Mouse (Mus musculus) kidney, embryonic 16.5 days (tissue): ENCODE measurements around the gene Ifna7. TPM values are rescaled to one million over a fixed set of nuclear protein-coding genes. Genes with fewer than 3 reads are reported as not detected.
"Not testable (repeated sequence)": the region's sequence is repeated elsewhere in the genome, so short reads cannot be mapped to it uniquely, and the experiment has no call there.

Source experiments
- ATAC-seq: fragments of 200-750 bp; cut with Nextera tagmentation; 2 replicates; pipeline ENCODE4 v1.8.0; 2017; ENCODE audit warnings: moderate TSS enrichment; ENCODE audit not compliant: low FRiP score, low TSS enrichment
- H3K27ac ChIP-seq: fragments of 300-500 bp; sonication (generic); 2 replicates; pipeline ENCODE4 v1.5.1; 2014; ENCODE audit warnings: low read length
- H3K27me3 ChIP-seq: fragments of 300-500 bp; sonication (generic); 2 replicates; pipeline ENCODE4 v1.6.1; 2014; ENCODE audit warnings: low read length, control low read depth, mixed read lengths; ENCODE audit not compliant: insufficient read depth
- H3K36me3 ChIP-seq: fragments of 300-500 bp; sonication (generic); 2 replicates; pipeline ENCODE4 v1.6.1; 2014; ENCODE audit warnings: low read length, control low read depth, mixed read lengths; ENCODE audit not compliant: insufficient read depth
- H3K4me1 ChIP-seq: fragments of 300-500 bp; sonication (generic); 2 replicates; pipeline ENCODE4 v1.6.1; 2014; ENCODE audit warnings: low read length, control low read depth, mixed read lengths; ENCODE audit not compliant: insufficient read depth
- H3K4me2 ChIP-seq: fragments of 300-500 bp; sonication (generic); replicated peaks from 2 replicates; pipeline ENCODE4 v1.6.1; 2014; ENCODE audit warnings: low read depth, low read length
- H3K4me3 ChIP-seq: fragments of 300-500 bp; sonication (generic); 2 replicates; pipeline ENCODE4 v1.5.1; 2014; ENCODE audit warnings: mild to moderate bottlenecking, low read length
- H3K9ac ChIP-seq: fragments of 300-500 bp; sonication (generic); replicated peaks from 2 replicates; pipeline ENCODE4 v1.6.1; 2014; ENCODE audit warnings: low read length
- H3K9me3 ChIP-seq: fragments of 300-500 bp; sonication (generic); 2 replicates; pipeline ENCODE4 v1.6.1; 2016; ENCODE audit warnings: low read length, control low read depth
- WGBS: fragments of 180-500 bp; shearing (Covaris S2); extraction: QIAGEN DNeasy Blood & Tissue Kit; methylation state at CpG from one replicate; pipeline ENCODE4 v1.1.7; 2014; 5-methylcytosine and 5-hydroxymethylcytosine counted together
- polyA plus RNA-seq: library from polyadenylated mRNA; unstranded; fragments of >200 nt; fragmentation: Nextera tagmentation; extraction: Ambion mirVana; gene quantifications from 2 replicates; pipeline ENCODE4 v1.2.1, GENCODE M21; 2015

Gene Ifna7
- not detected in 2 replicates for polyA plus RNA-seq

- H3K27me3 ChIP-seq: no peaks in the 10 kb centered on the region
- H3K36me3 ChIP-seq: no peaks in the 10 kb centered on the region
- H3K4me3 ChIP-seq: no peak within 1 kb of the TSS
- no peaks in the 10 kb centered on the region for H3K4me1 ChIP-seq
- 55% methylated on average over 3 of the region's 3 CpGs for WGBS
- no peak within 1 kb of the TSS for H3K9ac ChIP-seq
- H3K9me3 ChIP-seq: no peaks in the 10 kb centered on the region
- H3K4me2 ChIP-seq: no peak within 1 kb of the TSS
- no peak within 1 kb of the TSS for H3K27ac ChIP-seq
- ATAC-seq: no peak
These were observed at the start of gene Ifna7 for GRCm38 (mm10) chr4:88815928-88816327. Gene Ifna7 (plus strand): TSS chr4:88816228.

DNA sequence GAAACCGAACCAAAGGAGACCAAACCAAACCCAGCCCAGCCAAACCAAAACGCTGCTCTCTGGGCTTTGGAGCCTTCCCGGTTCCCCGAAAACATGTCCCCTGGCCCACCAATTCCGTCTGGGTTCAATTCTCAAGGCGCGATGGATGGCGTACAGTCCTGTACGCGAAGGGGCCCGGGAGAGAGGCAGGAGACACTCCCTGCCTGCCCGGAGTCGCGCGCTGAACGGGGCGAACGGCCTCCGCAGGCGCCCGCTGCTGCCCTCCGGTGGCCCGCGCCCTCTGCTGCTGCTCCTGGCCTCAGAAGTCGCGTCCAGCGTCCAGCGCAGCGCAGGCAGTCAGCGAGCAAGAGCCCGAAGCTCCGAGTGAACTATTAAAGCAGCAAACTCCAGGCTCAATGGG lies 42.5 kb upstream of the Ifna7 start, which contains the start of gene Gm13290:
TSS of gene Gm13290 (plus strand) at position 301 of the 400 bp plus-strand sequence.
- not testable (repeated sequence) for ATAC-seq, H3K36me3 ChIP-seq, H3K4me1 ChIP-seq, H3K9ac ChIP-seq, H3K4me3 ChIP-seq, H3K27me3 ChIP-seq, H3K27ac ChIP-seq, H3K4me2 ChIP-seq, H3K9me3 ChIP-seq
- no CpG with 5 or more reads among the region's 32 CpGs for WGBS

GRCm38 (mm10) chr4:88776622-88777021 lies 39.4 kb upstream of the Ifna7 start, which contains the start of gene Gm13289:
Gene Gm13289 (plus strand): TSS chr4:88776922.
- H3K27ac ChIP-seq, H3K9ac ChIP-seq: not testable (repeated sequence)

DNA sequence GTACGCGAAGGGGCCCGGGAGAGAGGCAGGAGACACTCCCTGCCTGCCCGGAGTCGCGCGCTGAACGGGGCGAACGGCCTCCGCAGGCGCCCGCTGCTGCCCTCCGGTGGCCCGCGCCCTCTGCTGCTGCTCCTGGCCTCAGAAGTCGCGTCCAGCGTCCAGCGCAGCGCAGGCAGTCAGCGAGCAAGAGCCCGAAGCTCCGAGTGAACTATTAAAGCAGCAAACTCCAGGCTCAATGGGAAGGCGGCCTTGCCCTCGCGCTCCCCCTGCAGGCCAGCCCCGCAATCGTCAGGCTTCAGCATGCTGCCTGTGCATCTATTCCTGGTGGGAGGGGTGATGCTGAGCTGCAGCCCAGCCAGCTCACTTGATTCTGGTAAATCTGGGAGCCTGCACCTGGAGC lies 36.5 kb upstream of the Ifna7 start, which contains the start of gene Gm13272:
TSS of gene Gm13272 (plus strand) at position 301 of the 400 bp plus-strand sequence.
- no CpG with 5 or more reads among the region's 29 CpGs for WGBS
- H3K36me3 ChIP-seq, H3K4me3 ChIP-seq, H3K4me1 ChIP-seq, H3K27ac ChIP-seq, ATAC-seq, H3K9ac ChIP-seq, H3K27me3 ChIP-seq, H3K9me3 ChIP-seq, H3K4me2 ChIP-seq: not testable (repeated sequence)

More at GRCm38 (mm10) chr4:88776622-88777021, 39.4 kb upstream of the Ifna7 start, which contains the start of gene Gm13289:
- WGBS: no CpG with 5 or more reads among the region's 29 CpGs
- not testable (repeated sequence) for H3K27me3 ChIP-seq, H3K4me2 ChIP-seq, ATAC-seq, H3K9me3 ChIP-seq, H3K36me3 ChIP-seq, H3K4me3 ChIP-seq, H3K4me1 ChIP-seq

- H3K9me3 ChIP-seq, H3K4me3 ChIP-seq, ATAC-seq, H3K36me3 ChIP-seq, H3K4me1 ChIP-seq, H3K27me3 ChIP-seq, H3K27ac ChIP-seq, H3K9ac ChIP-seq, H3K4me2 ChIP-seq: not testable (repeated sequence)
- WGBS: 52% methylated on average over 14 of the region's 18 CpGs
These were observed 35.7 kb upstream of the Ifna7 start for GRCm38 (mm10) chr4:88780320-88780719.

DNA sequence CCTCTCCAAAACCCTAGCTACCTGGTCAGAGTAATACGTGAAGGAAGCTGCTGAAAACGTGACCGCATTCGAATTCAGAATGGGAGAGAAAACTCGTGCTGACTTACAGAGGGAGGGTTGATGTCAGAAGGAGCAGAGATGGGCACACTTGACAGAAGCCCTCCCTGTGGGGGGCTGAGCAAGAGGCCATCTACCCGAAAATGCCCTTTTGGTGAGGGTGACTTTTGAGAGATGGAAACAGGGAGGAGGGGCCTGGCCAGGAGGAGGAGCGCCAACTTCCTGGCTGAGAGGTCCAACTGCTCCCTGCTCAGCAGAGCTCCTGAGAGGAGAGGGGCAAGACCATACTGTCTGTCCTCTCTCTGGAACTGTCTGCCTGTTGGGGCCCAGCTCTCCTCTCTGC lies 34.2 kb upstream of the Ifna7 start, which contains the start of gene Ifnz:
TSS of gene Ifnz (plus strand) at position 301 of the 400 bp plus-strand sequence.
- Histone ChIP-seq H3K4me2 (peak within 1 kb of the TSS; percentile 42), H3K27ac (0 out of 2 replicates have a peak within 1 kb of the TSS, but pooled peaks have one; percentile 56), H3K4me3 (peak within 1 kb of the TSS; percentile 22; the same call in 1 of the 2 replicates)
- H3K4me1 ChIP-seq, H3K27me3 ChIP-seq, H3K9me3 ChIP-seq, H3K9ac ChIP-seq, H3K36me3 ChIP-seq, ATAC-seq: not testable (repeated sequence)
- 16% methylated on average over 3 of the region's 7 CpGs for WGBS

- Histone ChIP-seq H3K27ac (0 out of 2 replicates have a peak overlapping the region, but pooled peaks have one; percentile 56), H3K4me2 (peak overlapping the region; percentile 42), H3K4me3 (peak overlapping the region; percentile 22; the same call in 1 of the 2 replicates)
- not testable (repeated sequence) for H3K27me3 ChIP-seq, ATAC-seq, H3K9me3 ChIP-seq, H3K9ac ChIP-seq, H3K4me1 ChIP-seq, H3K36me3 ChIP-seq
- 0% methylated on average over 1 of the region's 31 CpGs for WGBS
These were observed 33.7 kb upstream of the Ifna7 start for GRCm38 (mm10) chr4:88782335-88782734.

GRCm38 (mm10) chr4:88785409-88785808 lies 30.6 kb upstream of the Ifna7 start, which contains the start of gene Gm13276:
Gene Gm13276 (plus strand): TSS chr4:88785709.
- ATAC-seq, H3K4me2 ChIP-seq, H3K9ac ChIP-seq: not testable (repeated sequence)

DNA sequence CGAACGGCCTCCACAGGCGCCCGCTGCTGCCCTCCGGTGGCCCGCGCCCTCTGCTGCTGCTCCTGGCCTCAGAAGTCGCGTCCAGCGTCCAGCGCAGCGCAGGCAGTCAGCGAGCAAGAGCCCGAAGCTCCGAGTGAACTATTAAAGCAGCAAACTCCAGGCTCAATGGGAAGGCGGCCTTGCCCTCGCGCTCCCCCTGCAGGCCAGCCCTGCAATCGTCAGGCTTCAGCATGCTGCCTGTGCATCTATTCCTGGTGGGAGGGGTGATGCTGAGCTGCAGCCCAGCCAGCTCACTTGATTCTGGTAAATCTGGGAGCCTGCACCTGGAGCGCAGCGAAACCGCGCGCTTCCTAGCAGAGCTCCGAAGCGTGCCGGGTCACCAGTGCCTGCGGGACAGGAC lies 27.6 kb upstream of the Ifna7 start, which contains the start of gene Gm13277:
TSS of gene Gm13277 (plus strand) at position 231 of the 400 bp plus-strand sequence.
- WGBS: 0% methylated on average over 2 of the region's 28 CpGs
- not testable (repeated sequence) for H3K36me3 ChIP-seq, H3K4me1 ChIP-seq, H3K4me3 ChIP-seq, H3K27me3 ChIP-seq, H3K4me2 ChIP-seq, H3K27ac ChIP-seq, H3K9ac ChIP-seq, ATAC-seq, H3K9me3 ChIP-seq

More at GRCm38 (mm10) chr4:88785409-88785808, 30.6 kb upstream of the Ifna7 start, which contains the start of gene Gm13276:
- H3K9me3 ChIP-seq, H3K27ac ChIP-seq, H3K27me3 ChIP-seq, H3K36me3 ChIP-seq, H3K4me3 ChIP-seq, H3K4me1 ChIP-seq: not testable (repeated sequence)
- no CpG with 5 or more reads among the region's 27 CpGs for WGBS

GRCm38 (mm10) chr4:88791250-88791649 lies 24.8 kb upstream of the Ifna7 start, which contains the start of gene Gm13278:
Gene Gm13278 (plus strand): TSS chr4:88791550.
- H3K4me1 ChIP-seq, ATAC-seq, H3K9me3 ChIP-seq, H3K36me3 ChIP-seq, H3K9ac ChIP-seq, H3K27me3 ChIP-seq, H3K4me2 ChIP-seq, H3K27ac ChIP-seq, H3K4me3 ChIP-seq: not testable (repeated sequence)
- WGBS: no CpG with 5 or more reads among the region's 28 CpGs
